Mouse (Mus musculus) embryo, embryonic 10 days (tissue): ENCODE data around the gene Ttc9.

Experiments used
- DNase-seq: peaks from one replicate; pipeline ENCODE4 v3.0.0-alpha.2; 2015; ENCODE audit warnings: low spot score

Ttc9 gene

GRCm38 (mm10) chr12:81630915-81631660 lies at the start of gene Ttc9:
Gene Ttc9 (plus strand): TSS chr12:81631249.
- peak; percentile 65 for DNase-seq

GRCm38 (mm10) chr12:81594902-81595671 lies 36.0 kb upstream of the Ttc9 start, which contains the start of gene Med6:
Gene Med6 (minus strand): TSS chr12:81595008.
- DNase-seq, result peak; percentile 96

DNA sequence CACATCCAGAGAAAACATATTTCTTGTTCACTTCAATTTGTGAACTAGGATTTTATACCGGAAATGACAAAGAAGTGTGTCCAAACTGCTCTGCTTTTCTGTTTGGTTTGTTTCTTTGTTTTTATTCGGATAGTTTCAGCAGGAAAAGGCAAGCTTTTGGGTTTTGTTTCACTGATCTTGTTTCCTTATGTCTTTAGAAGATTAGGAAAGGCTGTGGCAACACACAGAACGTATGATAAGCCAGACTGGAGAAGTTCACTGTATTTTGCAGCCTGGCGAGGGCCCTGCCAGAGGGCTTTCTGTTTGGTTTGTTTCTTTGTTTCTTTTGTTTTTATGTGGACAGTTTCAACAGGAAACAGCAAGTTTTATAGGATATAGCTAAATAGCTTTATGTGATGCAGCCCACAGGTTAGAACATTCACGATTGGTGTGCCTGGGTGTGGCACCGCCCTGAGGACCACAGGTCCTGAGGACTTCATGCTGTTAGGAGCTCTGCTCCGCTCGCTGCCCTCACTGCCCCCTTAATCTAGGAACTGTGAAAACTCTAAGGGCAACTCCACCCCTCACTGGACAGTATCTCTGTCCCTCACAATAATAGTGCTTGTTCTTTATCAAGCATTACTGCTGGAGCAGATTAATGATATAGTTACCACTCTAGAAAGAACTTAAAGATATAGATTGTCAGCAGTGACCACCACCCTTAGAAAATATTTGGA lies 34.3 kb upstream of the Ttc9 start:
- DNase-seq, result no peak

DNA sequence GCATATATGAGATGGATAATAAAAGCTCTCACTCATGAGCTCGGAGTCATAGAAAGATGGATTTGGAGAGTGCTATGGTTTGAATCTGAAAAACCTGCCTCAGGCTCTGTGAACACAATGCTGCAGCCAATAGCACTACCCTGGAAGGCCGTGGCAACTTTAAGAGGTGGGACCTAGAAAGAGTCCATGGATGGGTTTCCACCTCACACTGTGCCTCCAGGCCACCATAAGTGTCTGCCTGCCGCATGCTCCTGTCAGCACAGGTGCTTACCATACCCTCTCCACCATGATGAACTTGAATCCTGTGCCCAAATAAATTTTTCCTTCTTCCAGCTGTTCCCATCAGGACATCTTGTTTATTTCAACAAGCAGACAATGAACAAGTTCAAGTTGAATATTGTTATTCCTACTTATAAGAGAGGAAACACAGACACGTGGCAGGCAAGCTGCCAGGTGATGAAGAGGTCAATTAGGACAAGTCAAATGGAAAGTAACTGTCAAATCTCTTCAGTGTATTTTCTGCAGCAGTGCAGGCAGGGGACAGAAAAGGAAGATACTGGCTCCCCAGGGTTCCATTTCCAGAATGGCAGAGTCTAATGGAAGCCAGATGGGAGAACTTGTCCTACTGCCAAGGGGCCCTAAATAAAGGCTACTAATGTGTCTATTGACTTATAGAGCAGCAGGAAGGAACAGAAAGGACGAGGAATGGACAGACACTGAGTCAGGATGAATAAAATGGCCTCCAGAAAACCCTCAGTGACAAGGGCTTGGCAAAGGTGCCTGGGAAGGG lies 25.9 kb upstream of the Ttc9 start:
- DNase-seq, result no peak

DNA sequence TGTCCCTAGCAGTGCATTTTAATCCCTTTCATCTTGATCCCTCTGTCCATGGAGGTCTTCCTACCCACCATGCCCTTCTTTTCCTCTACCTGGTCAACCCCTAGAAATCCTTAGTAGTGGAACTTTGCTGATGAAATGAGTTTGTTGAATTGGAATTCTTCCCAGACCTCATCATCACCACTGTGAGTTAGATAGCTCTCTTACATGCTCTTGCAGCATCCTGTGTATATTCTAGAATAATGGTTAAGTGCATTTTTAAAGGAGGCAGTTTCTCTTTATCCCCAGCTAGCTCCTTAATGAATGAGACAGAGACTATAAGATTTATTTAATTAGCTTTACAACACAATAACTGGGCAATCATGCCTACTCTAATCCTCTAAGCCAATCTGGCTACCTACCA lies 21.6 kb upstream of the Ttc9 start:
- DNase-seq, result no peak

DNA sequence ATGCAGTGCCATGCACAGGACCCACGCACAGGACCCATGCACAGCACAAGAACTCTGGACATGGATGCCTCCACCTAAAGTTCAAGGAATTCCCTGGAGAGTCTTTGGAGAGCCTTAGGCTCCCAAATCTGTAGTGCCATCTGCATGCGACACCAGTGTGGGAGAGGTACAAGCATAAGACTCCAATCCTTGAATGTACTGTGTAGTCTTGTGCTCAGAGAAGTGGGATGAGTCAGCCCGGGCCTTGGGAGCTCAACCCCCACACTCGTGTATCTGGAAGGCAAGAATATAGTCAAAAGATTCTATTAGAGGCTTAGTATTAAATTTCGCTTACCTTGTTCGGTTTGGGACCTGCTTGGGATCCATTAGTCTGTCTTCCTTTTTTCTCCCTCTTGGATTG lies 15.2 kb upstream of the Ttc9 start:
- DNase-seq, result no peak

DNA sequence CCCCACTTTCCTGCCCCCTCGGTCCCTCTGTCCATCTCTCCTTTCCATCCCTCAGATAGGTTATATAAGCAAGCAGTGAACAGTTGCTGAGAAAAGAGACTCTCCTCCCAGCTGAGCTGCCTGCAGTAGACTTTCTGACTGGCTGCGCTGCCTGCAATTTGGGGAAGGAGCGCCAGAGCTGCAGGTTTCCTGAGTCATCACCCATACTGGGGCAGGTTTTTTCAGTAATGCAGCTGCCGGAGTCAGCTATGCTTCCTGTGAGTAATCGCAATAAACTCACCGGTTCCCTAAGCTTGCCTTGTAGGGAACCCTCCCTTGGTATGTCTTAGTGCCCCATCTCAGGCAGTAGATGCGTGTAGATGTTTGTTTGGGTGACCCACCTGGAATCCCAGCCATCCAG lies 14.1 kb upstream of the Ttc9 start:
- no peak for DNase-seq

GRCm38 (mm10) chr12:81619302-81619701 lies 11.7 kb upstream of the Ttc9 start:
- DNase-seq, result peak; percentile 77

DNA sequence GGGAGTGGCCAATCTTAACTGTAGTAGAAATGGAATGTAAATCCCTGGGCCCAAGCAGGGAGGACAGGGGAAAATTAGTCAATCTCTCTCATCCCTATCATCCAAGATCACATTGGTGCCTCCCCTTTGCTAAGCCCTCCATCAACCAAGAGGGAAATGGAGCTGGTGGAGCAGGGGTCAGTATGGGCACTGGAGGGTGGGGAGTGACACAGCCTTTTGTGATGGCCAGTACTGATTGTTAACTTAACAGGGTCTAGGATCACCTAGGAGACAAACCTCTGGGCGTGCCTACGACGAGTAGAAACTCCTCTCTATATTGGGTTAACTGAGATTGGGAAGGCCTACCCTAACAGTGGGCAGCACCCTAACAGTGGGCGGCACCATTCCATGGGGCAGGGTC lies 7.7 kb upstream of the Ttc9 start:
- no peak for DNase-seq

GRCm38 (mm10) chr12:81626226-81626861 lies 4.7 kb upstream of the Ttc9 start:
- DNase-seq, result no peak

DNA sequence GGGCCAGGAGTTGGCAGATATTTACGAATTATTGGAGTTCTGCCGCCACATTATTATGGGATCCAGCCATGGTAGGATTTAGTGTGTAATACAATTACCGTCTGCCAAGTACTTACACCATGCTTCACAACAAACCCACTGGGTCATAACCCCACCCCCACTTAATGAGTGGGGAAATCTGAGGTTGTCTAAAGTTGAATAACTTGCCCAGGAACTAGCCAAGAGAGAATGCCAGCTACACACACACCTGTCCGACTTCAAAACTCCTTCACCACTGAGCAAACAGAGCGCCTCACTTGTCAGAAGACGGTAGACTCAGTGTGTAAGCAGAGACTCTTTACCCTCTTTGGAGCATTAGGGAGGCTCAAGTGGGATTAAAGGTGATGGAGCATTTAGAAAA lies 3.6 kb upstream of the Ttc9 start:
- no peak for DNase-seq

DNA sequence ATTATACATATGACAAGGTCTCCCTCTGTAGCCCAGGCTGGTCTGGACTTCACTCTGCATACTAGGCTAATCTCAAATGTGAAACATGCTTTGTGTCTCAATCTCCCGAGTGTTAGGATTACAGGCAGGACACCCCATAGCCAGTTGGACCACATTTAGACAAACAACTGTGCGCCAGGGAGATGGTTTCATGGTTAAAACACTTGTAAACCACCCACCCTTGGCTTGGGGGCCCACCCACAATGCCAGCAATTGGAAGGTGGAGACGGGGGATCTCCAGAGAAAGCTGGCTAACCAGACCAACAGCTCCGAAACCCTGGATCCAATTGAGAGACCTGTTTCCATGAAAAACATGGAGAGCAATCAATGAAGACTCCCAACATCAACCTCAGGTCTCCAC lies 3.0 kb upstream of the Ttc9 start:
- DNase-seq, result no peak

GRCm38 (mm10) chr12:81630520-81630914 lies 532 bp upstream of the Ttc9 start:
- DNase-seq, result peak; percentile 48

DNA sequence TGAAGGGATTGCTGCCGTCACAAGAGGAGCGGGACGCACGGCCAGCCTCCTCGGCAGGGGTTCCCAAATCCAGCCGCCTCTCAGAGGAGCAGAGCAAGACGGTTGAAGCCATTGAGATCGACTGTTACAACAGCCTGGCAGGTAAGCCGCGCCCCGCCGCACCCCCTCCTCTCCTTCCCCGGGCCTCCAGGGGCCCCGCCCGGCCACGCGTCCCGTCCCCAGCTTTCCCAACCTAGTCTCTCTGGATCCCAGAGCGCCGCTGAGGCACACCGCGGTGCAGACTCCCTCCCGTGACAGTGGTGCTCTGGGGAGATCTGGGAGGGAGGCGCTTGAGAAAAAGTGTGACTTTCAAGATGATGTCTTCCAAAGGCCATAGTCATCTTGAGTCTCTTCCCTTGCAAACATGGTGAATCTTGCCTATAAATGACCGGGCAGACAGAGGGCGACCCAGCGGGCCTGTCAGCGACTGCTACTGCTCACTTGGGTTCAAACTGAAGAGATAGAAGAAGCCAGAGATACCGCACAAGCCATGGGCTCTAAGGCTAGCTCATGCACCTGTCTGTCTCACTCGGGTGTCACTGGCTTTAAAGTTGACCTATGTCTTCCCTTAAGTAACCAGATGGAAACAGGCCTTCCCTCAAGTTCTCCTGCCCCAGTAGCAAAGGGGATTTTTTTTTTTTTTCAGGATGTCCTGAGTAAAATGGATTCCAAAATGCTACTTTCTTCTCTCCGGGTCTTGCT lies 782 bp downstream of the Ttc9 start:
- peak; percentile 49 for DNase-seq

- no peak for DNase-seq
Measured at GRCm38 (mm10) chr12:81633246-81633645, 2.2 kb downstream of the Ttc9 start.

- no peak for DNase-seq
Measured at GRCm38 (mm10) chr12:81640656-81641055, 9.6 kb downstream of the Ttc9 start.

- peak; percentile 13 for DNase-seq
Measured at GRCm38 (mm10) chr12:81642361-81643082, 11.5 kb downstream of the Ttc9 start.

GRCm38 (mm10) chr12:81646811-81647210 lies 15.8 kb downstream of the Ttc9 start:
- DNase-seq, result no peak

GRCm38 (mm10) chr12:81653344-81653743 lies 22.3 kb downstream of the Ttc9 start:
- DNase-seq, result no peak

DNA sequence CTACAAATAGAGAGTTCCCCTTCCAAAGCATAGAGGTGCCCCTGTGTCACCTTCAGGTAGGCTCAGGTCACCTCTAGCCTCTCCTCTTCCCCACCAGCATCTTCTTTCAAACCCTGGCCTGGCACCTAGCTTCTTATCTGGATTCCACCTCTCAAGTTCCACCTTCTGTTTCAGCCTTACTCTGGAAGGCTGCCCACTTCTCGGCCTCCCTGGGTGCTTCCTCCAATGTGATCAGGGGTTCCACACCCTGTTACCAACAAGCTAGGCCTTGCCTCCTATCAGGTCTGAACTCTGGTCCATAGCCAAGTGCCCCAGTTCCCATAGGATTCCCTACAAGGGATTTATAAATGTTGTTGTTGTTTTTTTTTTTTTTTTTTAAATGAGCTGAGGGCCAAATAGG lies 26.3 kb downstream of the Ttc9 start:
- DNase-seq, result no peak
